Mouse (Mus musculus) forebrain, embryonic 10.5 days (tissue): Measurements from ENCODE around the gene Mrgprf. TPM values are rescaled to one million over a fixed set of nuclear protein-coding genes. Genes with fewer than 3 reads are reported as not detected.

Experiments used
- DNase-seq: peaks from one replicate; pipeline ENCODE4 v3.0.0-alpha.2; 2017; ENCODE audit warnings: low spot score; ENCODE audit errors: extremely low spot score
- H3K27ac ChIP-seq: fragments of 300-500 bp; sonication (generic); 2 replicates; pipeline ENCODE4 v1.5.1; 2016; ENCODE audit warnings: mild to moderate bottlenecking
- H3K27me3 ChIP-seq: fragments of 300-500 bp; sonication (generic); 2 replicates; pipeline ENCODE4 v1.6.1; 2016; ENCODE audit warnings: mild to moderate bottlenecking; ENCODE audit not compliant: poor library complexity, severe bottlenecking
- H3K36me3 ChIP-seq: fragments of 300-500 bp; sonication (generic); replicated peaks from 2 replicates; pipeline ENCODE4 v1.6.1; 2016; ENCODE audit warnings: mild to moderate bottlenecking, moderate library complexity
- H3K4me1 ChIP-seq: fragments of 300-500 bp; sonication (generic); 2 replicates; pipeline ENCODE4 v1.6.1; 2016
- H3K4me3 ChIP-seq: fragments of 300-500 bp; sonication (generic); 2 replicates; pipeline ENCODE4 v1.5.1; 2016; ENCODE audit warnings: mild to moderate bottlenecking, moderate library complexity
- H3K9me3 ChIP-seq: fragments of 300-500 bp; sonication (generic); 2 replicates; pipeline ENCODE4 v1.6.1; 2016; ENCODE audit warnings: mild to moderate bottlenecking, moderate library complexity
- WGBS: fragments of 180-500 bp; shearing (Covaris S2); methylation state at CpG from one replicate; pipeline ENCODE4 v1.1.7; 2016; 5-methylcytosine and 5-hydroxymethylcytosine counted together
- polyA plus RNA-seq: library from polyadenylated mRNA; unstranded; fragments of >200 nt; fragmentation: Nextera tagmentation; extraction: Ambion mirVana; gene quantifications from 2 replicates; pipeline ENCODE4 v1.2.1, GENCODE M21; 2016

The Mrgprf gene
- polyA plus RNA-seq, 1 experiment from 2014 or later = 0.09 TPM

- 66% methylated on average over 3 of the region's 3 CpGs for WGBS
- no peaks in the 10 kb centered on the region for H3K27me3 ChIP-seq
- peaks cover 38% of the 10 kb centered on the region for H3K4me1 ChIP-seq
- peak overlapping the region; percentile 22; the same call in 1 of the 2 replicates for H3K27ac ChIP-seq
- no peaks in the 10 kb centered on the region for H3K9me3 ChIP-seq
- H3K36me3 ChIP-seq = peaks cover 10% of the 10 kb centered on the region
- peak overlapping the region; percentile 61 for H3K4me3 ChIP-seq
- no peak for DNase-seq
Observed at GRCm38 (mm10) chr7:145284293-145284692, 16.3 kb upstream of the Mrgprf start.

- H3K4me1 ChIP-seq = peaks cover 41% of the 10 kb centered on the region
- no peaks in the 10 kb centered on the region for H3K9me3 ChIP-seq
- H3K27ac ChIP-seq = no peak overlapping the region
- H3K36me3 ChIP-seq = no peaks in the 10 kb centered on the region
- no peak overlapping the region for H3K4me3 ChIP-seq
- WGBS = 85% methylated on average over 4 of the region's 4 CpGs
- H3K27me3 ChIP-seq = no peaks in the 10 kb centered on the region
- no peak for DNase-seq
Observed at GRCm38 (mm10) chr7:145285476-145285875, 15.2 kb upstream of the Mrgprf start.

DNA sequence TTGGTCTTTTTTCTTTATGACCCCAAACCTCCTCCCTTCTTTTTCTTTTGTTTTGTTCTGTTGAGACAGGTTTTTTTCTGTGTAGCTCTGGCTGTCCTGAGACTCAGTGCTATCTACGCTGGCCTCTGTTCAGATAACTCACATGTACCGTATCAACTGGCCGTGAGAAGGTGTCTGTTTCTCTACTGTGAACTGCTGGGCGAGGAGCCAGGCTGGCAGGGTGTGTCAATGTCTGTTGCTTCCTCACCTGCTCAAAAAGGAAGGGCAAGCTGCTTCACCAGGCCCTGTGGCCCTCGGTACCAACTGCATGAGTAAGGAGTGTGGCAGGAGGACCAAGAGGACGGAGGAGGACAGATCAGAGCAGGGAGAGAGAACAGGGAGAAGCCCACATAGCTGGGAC, 13.2 kb upstream of the Mrgprf start:
- Histone ChIP-seq H3K4me3 (no peak overlapping the region), H3K4me1 (peaks cover 28% of the 10 kb centered on the region), H3K36me3 (no peaks in the 10 kb centered on the region), H3K27ac (no peak overlapping the region), H3K27me3 (no peaks in the 10 kb centered on the region), H3K9me3 (no peaks in the 10 kb centered on the region)
- DNase-seq = no peak
- WGBS = 90% methylated on average over 6 of the region's 6 CpGs

DNA sequence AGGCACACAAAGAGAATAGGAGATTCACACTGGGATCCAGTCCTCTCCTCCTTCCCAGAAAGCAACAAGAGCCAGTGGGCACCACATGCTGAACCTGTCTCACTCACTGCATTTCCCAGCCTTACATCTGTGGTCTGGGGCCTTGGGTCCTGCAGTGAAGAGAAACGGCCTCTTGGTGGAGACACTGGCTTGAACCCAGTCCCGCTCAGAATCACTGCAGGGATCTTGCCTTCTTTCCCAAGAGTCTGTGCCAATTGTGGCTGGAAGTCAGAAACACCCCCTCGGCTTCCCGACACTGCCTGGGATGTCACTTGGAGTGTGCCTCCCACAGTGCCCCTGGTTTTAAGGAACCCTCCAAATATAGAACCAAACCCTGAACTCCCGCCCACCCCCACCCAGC, 11.3 kb upstream of the Mrgprf start:
- H3K9me3 ChIP-seq = no peaks in the 10 kb centered on the region
- WGBS = 18% methylated on average over 5 of the region's 5 CpGs
- peaks cover 9% of the 10 kb centered on the region for H3K4me1 ChIP-seq
- no peak overlapping the region for H3K27ac ChIP-seq
- H3K36me3 ChIP-seq = no peaks in the 10 kb centered on the region
- DNase-seq = peak; percentile 49
- no peak overlapping the region for H3K4me3 ChIP-seq
- no peaks in the 10 kb centered on the region for H3K27me3 ChIP-seq

DNA sequence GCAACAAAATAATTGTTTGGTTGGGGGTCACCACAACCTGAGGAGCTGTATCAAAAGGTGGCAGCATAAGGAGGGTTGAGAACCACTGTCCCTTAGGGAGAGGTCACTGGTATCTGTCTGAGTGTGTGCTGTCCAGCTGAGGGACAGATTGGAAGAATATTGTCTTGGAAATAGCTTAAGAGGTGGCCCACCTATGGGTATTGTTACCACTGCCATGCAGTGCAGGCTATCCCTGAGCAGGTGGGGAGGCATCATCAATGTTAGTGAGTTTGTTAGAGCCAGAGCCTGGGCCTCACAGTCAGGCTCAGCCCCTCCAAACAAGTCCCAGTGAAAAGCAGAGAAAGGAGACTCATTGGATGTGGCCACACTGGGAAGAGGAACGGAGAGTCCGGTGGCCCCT, 8.8 kb upstream of the Mrgprf start:
- no peak overlapping the region for H3K27ac ChIP-seq
- DNase-seq = no peak
- H3K36me3 ChIP-seq = no peaks in the 10 kb centered on the region
- no peaks in the 10 kb centered on the region for H3K27me3 ChIP-seq
- 91% methylated on average over 2 of the region's 2 CpGs for WGBS
- H3K9me3 ChIP-seq = no peaks in the 10 kb centered on the region
- no peak overlapping the region for H3K4me3 ChIP-seq
- peaks cover 8% of the 10 kb centered on the region; the same call in 1 of the 2 replicates for H3K4me1 ChIP-seq

DNA sequence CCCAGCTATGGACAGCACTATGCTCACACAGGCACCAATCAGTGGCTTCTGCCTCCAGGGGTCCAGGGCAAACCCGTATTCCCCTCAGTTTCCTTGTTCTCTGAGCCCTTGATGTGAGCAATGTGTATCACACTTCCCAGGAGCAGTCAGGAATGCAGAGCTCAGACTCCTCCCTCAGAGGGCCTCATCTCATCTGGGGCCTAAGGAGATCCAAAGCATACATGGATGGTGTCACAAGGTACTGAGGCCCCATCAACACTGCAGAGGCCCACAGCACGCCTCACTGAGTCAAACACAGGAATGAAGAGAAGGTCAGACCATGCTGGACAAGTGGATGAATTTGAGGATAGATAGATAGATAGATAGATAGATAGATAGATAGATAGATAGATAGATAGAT, 7.9 kb upstream of the Mrgprf start:
- Histone ChIP-seq H3K4me1 (peaks cover 8% of the 10 kb centered on the region; the same call in 1 of the 2 replicates), H3K9me3 (no peaks in the 10 kb centered on the region), H3K27me3 (no peaks in the 10 kb centered on the region), H3K36me3 (no peaks in the 10 kb centered on the region), H3K4me3 (no peak overlapping the region), H3K27ac (no peak overlapping the region)
- DNase-seq = no peak
- WGBS = 66% methylated on average over 2 of the region's 2 CpGs

DNA sequence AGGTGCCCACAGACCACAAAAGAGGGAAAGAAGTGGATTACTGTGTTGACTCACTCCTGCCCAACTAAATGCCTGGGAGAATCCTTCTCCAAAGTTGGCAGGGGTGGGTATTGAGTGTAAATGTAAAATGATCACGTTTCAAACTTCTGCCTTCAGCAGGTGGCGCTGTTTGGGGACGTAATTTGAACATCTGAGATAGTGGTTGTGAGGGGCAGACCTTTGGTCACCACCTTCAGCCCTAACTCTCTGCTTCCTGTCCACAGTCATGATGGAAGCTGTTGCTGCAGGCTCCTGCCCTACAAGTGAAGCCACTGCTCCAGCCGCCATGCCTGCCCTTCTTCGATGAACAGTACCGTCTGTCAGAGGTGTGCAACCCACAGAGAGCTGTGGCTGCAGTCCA, 6.8 kb upstream of the Mrgprf start:
- Histone ChIP-seq H3K36me3 (no peaks in the 10 kb centered on the region), H3K4me3 (no peak overlapping the region), H3K9me3 (no peaks in the 10 kb centered on the region), H3K4me1 (peaks cover 7% of the 10 kb centered on the region; the same call in 1 of the 2 replicates), H3K27ac (no peak overlapping the region), H3K27me3 (no peaks in the 10 kb centered on the region)
- DNase-seq = no peak
- WGBS = 39% methylated on average over 6 of the region's 6 CpGs

DNA sequence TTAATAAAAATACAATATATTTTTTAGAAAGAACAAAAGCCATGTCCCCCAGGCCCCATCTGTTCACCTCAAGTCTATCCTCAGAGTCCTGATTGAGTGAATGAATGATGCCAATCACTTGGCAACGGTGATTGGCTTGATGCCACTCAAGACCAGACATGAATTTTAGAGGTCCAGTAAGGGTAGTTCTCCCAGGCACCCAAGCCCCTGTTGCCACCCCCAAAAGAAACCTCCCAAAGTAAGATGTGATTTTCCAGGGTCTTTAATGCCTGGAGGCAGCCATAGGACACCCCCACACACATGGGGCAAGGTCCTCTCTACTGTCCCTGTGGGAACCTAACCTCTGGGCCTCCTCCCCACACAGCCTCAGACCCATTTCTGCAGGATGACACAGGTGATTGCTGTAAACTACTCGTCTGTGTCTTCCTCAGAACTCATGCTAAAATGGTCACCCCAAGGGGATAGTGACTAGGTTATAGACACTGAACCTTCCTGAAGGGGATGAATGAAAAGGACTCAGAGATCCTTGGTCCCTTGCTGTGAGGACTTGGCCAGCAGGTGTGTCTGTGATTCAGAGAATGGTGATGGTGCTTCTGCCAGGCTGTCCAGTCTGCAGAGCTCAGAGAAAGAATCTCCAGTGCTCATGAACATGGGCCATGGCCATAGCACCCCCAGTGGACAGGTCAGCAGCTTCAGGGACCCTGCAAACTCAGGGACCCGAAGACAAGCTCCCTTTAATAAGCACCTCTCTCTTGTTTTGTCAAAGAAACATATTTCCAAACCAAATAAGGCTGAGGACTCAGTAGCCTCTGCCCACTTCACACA, 1.8 kb upstream of the Mrgprf start:
- H3K9me3 ChIP-seq = no peaks in the 10 kb centered on the region
- no peak overlapping the region for H3K27ac ChIP-seq
- H3K4me1 ChIP-seq = peaks cover 36% of the 10 kb centered on the region
- DNase-seq = no peak
- no peaks in the 10 kb centered on the region for H3K36me3 ChIP-seq
- no peak overlapping the region for H3K4me3 ChIP-seq
- WGBS = 67% methylated on average over 3 of the region's 3 CpGs
- 0 out of 2 replicates have a peak, but pooled peaks cover 4% of the 10 kb centered on the region for H3K27me3 ChIP-seq

- Histone ChIP-seq H3K27ac (no peak overlapping the region), H3K4me1 (peaks cover 36% of the 10 kb centered on the region), H3K36me3 (no peaks in the 10 kb centered on the region), H3K27me3 (0 out of 2 replicates have a peak, but pooled peaks cover 4% of the 10 kb centered on the region), H3K9me3 (no peaks in the 10 kb centered on the region), H3K4me3 (no peak overlapping the region)
- no peak for DNase-seq
- 73% methylated on average over 7 of the region's 7 CpGs for WGBS
Observed at GRCm38 (mm10) chr7:145299562-145300320, 887 bp upstream of the Mrgprf start.

GRCm38 (mm10) chr7:145301008-145301340, 346 bp downstream of the Mrgprf start:
- H3K4me3 ChIP-seq = no peak overlapping the region
- peaks cover 36% of the 10 kb centered on the region for H3K4me1 ChIP-seq
- no peaks in the 10 kb centered on the region for H3K9me3 ChIP-seq
- no peaks in the 10 kb centered on the region for H3K36me3 ChIP-seq
- 0 out of 2 replicates have a peak, but pooled peaks cover 4% of the 10 kb centered on the region for H3K27me3 ChIP-seq
- DNase-seq = no peak
- peak overlapping the region; percentile 20; the same call in 1 of the 2 replicates for H3K27ac ChIP-seq

DNA sequence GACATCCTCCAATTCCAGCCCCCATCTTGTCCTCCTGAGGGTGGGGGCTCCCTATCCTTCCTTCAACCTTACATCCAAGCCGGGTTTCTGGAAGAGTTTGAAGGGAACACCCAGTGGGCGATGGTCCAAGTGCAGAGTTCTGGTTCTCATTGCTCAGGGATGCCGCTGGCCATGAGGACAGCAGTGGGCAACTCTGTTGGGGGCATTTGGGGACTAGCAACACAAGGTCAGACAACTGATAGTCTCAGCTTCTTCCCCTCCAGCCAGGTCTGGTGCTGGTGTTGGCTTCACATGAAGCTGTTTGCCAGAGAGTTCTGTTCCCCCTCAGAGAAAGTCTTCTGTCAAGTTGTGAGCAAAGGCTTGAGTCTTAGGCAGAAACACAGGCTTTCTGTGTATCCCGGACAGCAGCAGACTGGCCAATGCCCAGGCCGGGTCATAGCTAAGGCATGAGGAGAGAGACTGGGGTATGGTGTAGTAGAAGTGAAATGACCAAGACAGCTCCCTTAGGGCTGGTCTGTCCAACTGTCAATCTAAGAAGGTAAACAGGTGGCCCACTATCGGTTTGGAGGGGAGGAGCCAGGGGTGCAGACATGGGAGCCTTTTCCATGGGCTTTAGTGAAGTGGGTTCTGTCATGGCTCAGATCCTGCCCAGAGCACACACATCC, 845 bp downstream of the Mrgprf start:
- no peak overlapping the region for H3K27ac ChIP-seq
- H3K4me1 ChIP-seq = peaks cover 36% of the 10 kb centered on the region
- no peaks in the 10 kb centered on the region for H3K36me3 ChIP-seq
- no peak for DNase-seq
- 0 out of 2 replicates have a peak, but pooled peaks cover 4% of the 10 kb centered on the region for H3K27me3 ChIP-seq
- WGBS = 87% methylated on average over 6 of the region's 6 CpGs
- H3K9me3 ChIP-seq = no peaks in the 10 kb centered on the region
- no peak overlapping the region for H3K4me3 ChIP-seq

DNA sequence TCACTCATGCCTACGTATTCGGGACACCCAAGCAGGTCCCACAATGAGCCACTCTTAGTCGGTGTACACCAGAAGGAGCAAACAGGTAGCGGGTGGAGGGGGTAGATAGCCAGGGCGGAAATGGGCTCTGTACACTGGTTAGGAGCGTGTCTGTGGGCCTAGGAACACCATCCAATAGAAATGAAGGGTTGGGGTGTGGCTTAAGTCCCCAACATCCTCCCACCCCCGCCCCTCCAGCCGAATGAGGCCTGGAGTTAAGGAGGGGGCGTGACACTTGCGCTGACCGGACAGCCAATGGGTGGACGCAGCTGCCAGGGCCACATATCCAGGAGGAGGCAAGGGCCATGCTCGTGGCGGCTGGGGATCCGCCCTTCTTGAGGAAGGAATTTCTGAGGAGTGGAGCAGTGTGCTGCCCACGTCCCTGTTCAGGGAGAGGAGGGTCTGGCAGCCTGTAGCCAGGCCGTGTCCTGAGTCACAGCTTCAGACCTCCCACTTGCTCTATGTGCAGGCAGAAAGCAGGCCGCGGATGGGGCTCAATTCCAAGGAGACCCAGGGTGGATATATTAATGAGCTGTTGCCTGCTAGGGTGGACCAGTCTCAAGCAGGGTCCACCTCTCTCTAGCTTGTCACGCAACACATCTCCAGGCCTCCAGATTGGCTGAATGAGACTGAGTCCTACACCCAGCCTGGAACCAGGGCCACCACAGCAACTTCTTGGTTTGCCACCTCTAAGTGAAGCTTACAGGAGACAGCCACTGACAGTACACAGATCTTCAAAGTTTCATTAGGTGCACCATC, 2.1 kb downstream of the Mrgprf start:
- Histone ChIP-seq H3K27me3 (0 out of 2 replicates have a peak, but pooled peaks cover 4% of the 10 kb centered on the region), H3K4me1 (peaks cover 36% of the 10 kb centered on the region), H3K4me3 (peak overlapping the region; percentile 43), H3K27ac (peak overlapping the region; percentile 77), H3K9me3 (no peaks in the 10 kb centered on the region), H3K36me3 (no peaks in the 10 kb centered on the region)
- peak; percentile 87 for DNase-seq
- 6% methylated on average over 20 of the region's 20 CpGs for WGBS
